Mouse (Mus musculus) heart, postnatal 36 days (tissue): ENCODE data around the gene Edil3. TPM values are rescaled to one million over a fixed set of nuclear protein-coding genes. Genes with fewer than 3 reads are reported as not detected.
"Not testable (repeated sequence)": the region's sequence is repeated elsewhere in the genome, so short reads cannot be mapped to it uniquely, and the experiment has no call there.

ENCODE experiments used
- DNase-seq, 2 experiments: peaks; one replicate each; pipeline ENCODE4 v3.0.0; 2021 to 2022
- intact Hi-C: fragments of 180-260 bp; cut with DNase I; formaldehyde crosslinking; loops from one replicate; pipeline ENCODE4 v1.15.1; 2025
- total RNA-seq, 2 experiments: library from RNA; stranded (reverse); gene quantifications; 2 replicates each; pipeline ENCODE4 v1.2.3; 2021

The Edil3 gene
- total RNA-seq, 2 experiments from 2014 or later: 0.14 to 0.25 TPM

- intact Hi-C loops: no loop called here
- no peak for DNase-seq
Observed at GRCm38 (mm10) chr13:88938564-88938963, 117.3 kb downstream of the Edil3 start.

- intact Hi-C loops: no loop called here
- no peak for DNase-seq
Observed at GRCm38 (mm10) chr13:88972355-88972754, 151.1 kb downstream of the Edil3 start.

GRCm38 (mm10) chr13:89007696-89008427 lies 186.6 kb downstream of the Edil3 start:
- intact Hi-C loops: no loop called here

GRCm38 (mm10) chr13:89012500-89012899 lies 191.2 kb downstream of the Edil3 start:
- DNase-seq: no peak

More at GRCm38 (mm10) chr13:89007696-89008427, 186.6 kb downstream of the Edil3 start:
- no peak for DNase-seq

GRCm38 (mm10) chr13:89029817-89030539 lies 208.7 kb downstream of the Edil3 start:
- intact Hi-C loops: no loop called here
- no peak for DNase-seq

More at GRCm38 (mm10) chr13:89012500-89012899, 191.2 kb downstream of the Edil3 start:
- intact Hi-C loops: no loop called here

GRCm38 (mm10) chr13:89035711-89036110 lies 214.4 kb downstream of the Edil3 start:
- DNase-seq: no peak
- intact Hi-C loops: no loop called here

- intact Hi-C loops: no loop called here
- DNase-seq: no peak
Observed at GRCm38 (mm10) chr13:89041495-89041894, 220.2 kb downstream of the Edil3 start.

GRCm38 (mm10) chr13:89070132-89070531 lies 248.9 kb downstream of the Edil3 start:
- not testable (repeated sequence) for DNase-seq

GRCm38 (mm10) chr13:89076212-89076611 lies 254.9 kb downstream of the Edil3 start:
- intact Hi-C loops: no loop called here
- no peak for DNase-seq

More at GRCm38 (mm10) chr13:89070132-89070531, 248.9 kb downstream of the Edil3 start:
- intact Hi-C loops: not testable (repeated sequence)

- DNase-seq: no peak
- intact Hi-C loops: no loop called here
Observed at GRCm38 (mm10) chr13:89105889-89106288, 284.6 kb downstream of the Edil3 start.

GRCm38 (mm10) chr13:89117551-89117950 lies 296.3 kb downstream of the Edil3 start:
- no peak for DNase-seq
- intact Hi-C loops: no loop called here

GRCm38 (mm10) chr13:89119809-89120208 lies 298.5 kb downstream of the Edil3 start:
- intact Hi-C loops: no loop called here
- DNase-seq: no peak

GRCm38 (mm10) chr13:89122511-89123253 lies 301.4 kb downstream of the Edil3 start:
- intact Hi-C loops: no loop called here
- DNase-seq: no peak

- intact Hi-C loops: no loop called here
- no peak for DNase-seq
Observed at GRCm38 (mm10) chr13:89123396-89123795, 302.1 kb downstream of the Edil3 start.

- DNase-seq: no peak
- intact Hi-C loops: no loop called here
Observed at GRCm38 (mm10) chr13:89146056-89146547, 324.8 kb downstream of the Edil3 start.

GRCm38 (mm10) chr13:89151878-89152277 lies 330.6 kb downstream of the Edil3 start:
- DNase-seq: no peak
- intact Hi-C loops: no loop called here

- DNase-seq: no peak
- intact Hi-C loops: no loop called here
Observed at GRCm38 (mm10) chr13:89167960-89168359, 346.7 kb downstream of the Edil3 start.

- no peak for DNase-seq
- intact Hi-C loops: no loop called here
Observed at GRCm38 (mm10) chr13:89170040-89170439, 348.8 kb downstream of the Edil3 start.

- DNase-seq: no peak
- intact Hi-C loops: no loop called here
Observed at GRCm38 (mm10) chr13:89175154-89175553, 353.9 kb downstream of the Edil3 start.

GRCm38 (mm10) chr13:89189051-89189450 lies 367.8 kb downstream of the Edil3 start:
- DNase-seq: no peak
- intact Hi-C loops: no loop called here

GRCm38 (mm10) chr13:89197019-89197418 lies 375.7 kb downstream of the Edil3 start:
- DNase-seq: no peak
- intact Hi-C loops: no loop called here
